Mouse (Mus musculus) heart, postnatal 0 days (tissue): ENCODE data around the gene Ythdc1. TPM values are rescaled to one million over a fixed set of nuclear protein-coding genes. Genes with fewer than 3 reads are reported as not detected.
"Not testable (repeated sequence)": the region's sequence is repeated elsewhere in the genome, so short reads cannot be mapped to it uniquely, and the experiment has no call there.

Source experiments
- ATAC-seq: fragments of 200-750 bp; cut with Nextera tagmentation; 2 replicates; pipeline ENCODE4 v1.8.0; 2017; ENCODE audit warnings: low read depth, moderate number of reproducible peaks, moderate library complexity; ENCODE audit not compliant: insufficient read depth
- DNase-seq: peaks from one replicate; pipeline ENCODE4 v3.0.0-alpha.2; 2016; ENCODE audit warnings: low spot score
- H3K27ac ChIP-seq: fragments of 300-500 bp; sonication (generic); 2 replicates; pipeline ENCODE4 v1.5.1; 2014; ENCODE audit warnings: low read depth, mild to moderate bottlenecking
- H3K27me3 ChIP-seq: fragments of 300-500 bp; sonication (generic); 2 replicates; pipeline ENCODE4 v1.6.1; 2014; ENCODE audit warnings: low read length, mixed read lengths; ENCODE audit not compliant: control insufficient read depth, insufficient read depth
- H3K36me3 ChIP-seq: fragments of 300-500 bp; sonication (generic); replicated peaks from 2 replicates; pipeline ENCODE4 v1.6.1; 2014; ENCODE audit warnings: low read length, mixed read lengths; ENCODE audit not compliant: control insufficient read depth, insufficient read depth
- H3K4me1 ChIP-seq: fragments of 300-500 bp; sonication (generic); 2 replicates; pipeline ENCODE4 v1.6.1; 2014; ENCODE audit warnings: antibody characterized with exemption; ENCODE audit not compliant: control insufficient read depth, insufficient read depth
- H3K4me2 ChIP-seq: fragments of 300-500 bp; sonication (generic); 2 replicates; pipeline ENCODE4 v1.6.1; 2014; ENCODE audit warnings: low read depth, mild to moderate bottlenecking, low read length, moderate library complexity
- H3K4me3 ChIP-seq: fragments of 300-500 bp; sonication (generic); 2 replicates; pipeline ENCODE4 v1.5.1; 2014; ENCODE audit warnings: low read depth, low read length
- H3K9ac ChIP-seq: fragments of 300-500 bp; sonication (generic); replicated peaks from 2 replicates; pipeline ENCODE4 v1.6.1; 2014; ENCODE audit warnings: low read depth, low read length, mixed read lengths
- H3K9me3 ChIP-seq: fragments of 300-500 bp; sonication (generic); replicated peaks from 2 replicates; pipeline ENCODE4 v1.6.1; 2016; ENCODE audit warnings: low read length; ENCODE audit not compliant: control insufficient read depth
- CTCF ChIP-seq: IDR thresholded peaks from 2 replicates; pipeline ENCODE4 v1.5.1; 2016; ENCODE audit warnings: antibody characterized with exemption, control low read depth, low read depth
- EP300 ChIP-seq: IDR thresholded peaks from 2 replicates; pipeline ENCODE4 v1.6.1; 2016; ENCODE audit warnings: antibody characterized with exemption, low read depth
- WGBS: fragments of 180-500 bp; shearing (Covaris S2); extraction: QIAGEN DNeasy Blood & Tissue Kit; methylation state at CpG from one replicate; pipeline ENCODE4 v1.1.7; 2014; 5-methylcytosine and 5-hydroxymethylcytosine counted together
- polyA plus RNA-seq: library from polyadenylated mRNA; unstranded; fragments of >200 nt; fragmentation: Nextera tagmentation; extraction: Ambion mirVana; gene quantifications from 2 replicates; pipeline ENCODE4 v1.2.1, GENCODE M21; 2015
- total RNA-seq: library from RNA; depleted of rRNA; stranded (reverse); fragments of >200 nt; gene quantifications from 2 replicates; pipeline ENCODE4 v1.2.3, GENCODE M21; 2014; ENCODE audit warnings: low replicate concordance

Ythdc1 gene
- total and polyA plus RNA-seq, 2 experiments from 2014 or later = 16.9 to 20.0 TPM

DNA sequence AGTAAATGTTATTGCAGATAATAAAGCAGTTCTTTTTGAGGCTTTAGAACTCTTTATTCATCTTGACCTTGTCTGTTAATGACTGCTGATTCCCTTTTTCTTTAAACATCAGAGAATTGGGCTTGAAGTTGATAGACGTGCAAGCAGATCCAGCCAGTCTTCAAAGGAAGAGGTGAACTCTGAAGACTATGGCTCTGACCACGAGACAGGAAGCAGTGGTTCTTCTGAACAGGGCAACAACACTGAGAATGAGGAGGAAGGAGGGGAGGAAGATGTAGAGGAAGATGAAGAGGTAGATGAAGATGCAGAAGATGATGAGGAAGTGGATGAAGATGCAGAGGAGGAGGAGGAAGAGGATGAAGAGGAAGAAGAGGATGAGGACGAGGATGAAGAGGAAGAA, 12.8 kb downstream of the Ythdc1 start:
- 81% methylated on average over 3 of the region's 3 CpGs for WGBS
- Histone ChIP-seq H3K36me3 (peaks cover 31% of the 10 kb centered on the region), H3K27me3 (no peaks in the 10 kb centered on the region), H3K27ac (no peak overlapping the region), H3K9me3 (no peaks in the 10 kb centered on the region), H3K4me3 (no peak overlapping the region), H3K4me1 (no peaks in the 10 kb centered on the region), H3K9ac (no peak overlapping the region), H3K4me2 (no peak overlapping the region)
- TF ChIP-seq CTCF (no peak), EP300 (no peak)
- no peak for ATAC-seq
- no peak for DNase-seq

- ATAC-seq, H3K4me1 ChIP-seq, H3K27ac ChIP-seq, DNase-seq, H3K9me3 ChIP-seq, H3K4me2 ChIP-seq, H3K9ac ChIP-seq, H3K27me3 ChIP-seq, H3K4me3 ChIP-seq: not testable (repeated sequence)
- 90% methylated on average over 4 of the region's 4 CpGs for WGBS
- H3K36me3 ChIP-seq = peaks cover 25% of the 10 kb centered on the region
Observed at GRCm38 (mm10) chr5:86836378-86836777, 32.4 kb downstream of the Ythdc1 start.

DNA sequence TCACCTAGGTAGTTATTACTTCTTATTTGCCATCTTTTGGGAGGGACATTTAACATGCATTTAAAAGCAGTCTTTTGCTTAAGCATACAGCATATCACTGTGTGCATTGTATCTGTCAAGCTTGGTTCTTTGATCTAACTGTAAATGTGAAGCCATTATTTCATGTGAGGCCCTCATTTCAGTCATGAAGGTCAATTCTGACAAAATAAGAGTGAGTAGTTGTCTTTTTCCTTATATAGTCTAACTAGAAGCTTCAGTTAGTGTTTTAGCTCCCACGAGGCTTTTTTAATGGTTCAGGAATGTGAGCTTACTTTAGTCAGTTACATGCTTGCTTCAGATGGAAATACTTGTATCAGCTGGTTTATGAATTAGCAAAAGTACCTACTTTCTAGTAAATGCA, 34.1 kb downstream of the Ythdc1 start:
- H3K4me3 ChIP-seq = no peak overlapping the region
- TF ChIP-seq EP300 (no peak), CTCF (no peak)
- no peaks in the 10 kb centered on the region for H3K4me1 ChIP-seq
- 63% methylated on average over 1 of the region's 1 CpGs for WGBS
- no peak overlapping the region for H3K27ac ChIP-seq
- no peaks in the 10 kb centered on the region for H3K9me3 ChIP-seq
- peaks cover 18% of the 10 kb centered on the region for H3K36me3 ChIP-seq
- no peaks in the 10 kb centered on the region for H3K27me3 ChIP-seq
- no peak overlapping the region for H3K9ac ChIP-seq
- DNase-seq = no peak
- H3K4me2 ChIP-seq = no peak overlapping the region
- no peak for ATAC-seq

DNA sequence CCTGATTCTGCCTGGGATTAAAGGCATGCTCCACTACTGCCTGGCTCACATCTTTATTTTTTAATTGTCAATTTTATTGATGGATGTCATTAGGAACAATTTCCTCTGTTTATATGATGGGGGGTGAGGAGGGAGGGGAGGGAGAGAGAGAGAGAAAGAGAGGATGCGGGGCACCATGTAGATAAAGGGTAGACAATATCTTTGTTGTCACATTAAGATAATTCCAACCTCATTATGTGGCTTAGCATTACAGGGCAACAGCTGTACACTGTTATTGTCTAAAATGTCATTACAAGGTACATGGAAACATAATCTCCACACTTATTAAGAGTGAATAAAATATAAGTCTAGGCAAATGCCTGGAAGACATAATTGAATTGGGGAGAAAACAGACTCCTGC, 35.5 kb downstream of the Ythdc1 start:
- TF ChIP-seq CTCF (no peak), EP300 (no peak)
- WGBS = 69% methylated on average over 1 of the region's 1 CpGs
- Histone ChIP-seq H3K9ac (no peak overlapping the region), H3K4me2 (no peak overlapping the region), H3K27ac (no peak overlapping the region), H3K27me3 (no peaks in the 10 kb centered on the region), H3K4me1 (no peaks in the 10 kb centered on the region), H3K9me3 (no peaks in the 10 kb centered on the region), H3K4me3 (no peak overlapping the region), H3K36me3 (peaks cover 15% of the 10 kb centered on the region)
- ATAC-seq = no peak
- DNase-seq = no peak

- no peaks in the 10 kb centered on the region for H3K9me3 ChIP-seq
- no peak for ATAC-seq
- H3K4me3 ChIP-seq = no peak overlapping the region
- no peak for TF ChIP-seq EP300
- no peak for TF ChIP-seq CTCF
- H3K27ac ChIP-seq = no peak overlapping the region
- H3K36me3 ChIP-seq = peaks cover 11% of the 10 kb centered on the region
- no peak for DNase-seq
- WGBS = 89% methylated on average over 2 of the region's 2 CpGs
- H3K27me3 ChIP-seq = no peaks in the 10 kb centered on the region
- no peaks in the 10 kb centered on the region for H3K4me1 ChIP-seq
- no peak overlapping the region for H3K4me2 ChIP-seq
- H3K9ac ChIP-seq = no peak overlapping the region
Observed at GRCm38 (mm10) chr5:86840207-86840606, 36.2 kb downstream of the Ythdc1 start.

DNA sequence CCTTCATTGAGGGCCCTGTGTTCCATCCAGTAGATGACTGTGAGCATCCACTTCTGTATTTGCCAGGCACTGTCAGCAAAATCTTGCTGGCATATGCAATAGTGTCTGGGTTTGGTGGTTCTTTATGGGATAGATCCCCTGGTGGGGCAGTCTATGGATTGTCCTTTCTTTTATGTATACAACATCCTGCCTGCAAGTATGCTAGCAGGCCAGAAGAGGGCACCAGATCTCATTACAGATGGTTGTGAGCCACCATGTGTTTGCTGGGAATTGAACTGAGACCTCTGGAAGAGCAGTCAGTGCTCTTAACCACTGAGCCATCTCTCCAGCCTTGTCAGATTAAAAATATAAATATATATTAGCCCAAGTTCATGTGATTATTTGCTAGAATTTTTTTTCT, 37.2 kb downstream of the Ythdc1 start:
- not testable (repeated sequence) for H3K4me2 ChIP-seq, H3K27me3 ChIP-seq, H3K4me1 ChIP-seq, H3K4me3 ChIP-seq, H3K27ac ChIP-seq, H3K36me3 ChIP-seq, ATAC-seq, H3K9ac ChIP-seq, DNase-seq, H3K9me3 ChIP-seq
- 0 out of 2 replicates have a peak, but pooled peaks have one; percentile 7 for TF ChIP-seq CTCF
